Mouse (Mus musculus): ENCODE results near the gene Ifit3b.
"Not testable (repeated sequence)": the region's sequence is repeated elsewhere in the genome, so short reads cannot be mapped to it uniquely, and the experiment has no call there.

Ifit3b gene

GRCm38 (mm10) chr19:34605472-34605871 is 2.3 kb upstream of the Ifit3b start:
- in situ Hi-C loops (cut with MboI, MseI), result no loop called here

DNA sequence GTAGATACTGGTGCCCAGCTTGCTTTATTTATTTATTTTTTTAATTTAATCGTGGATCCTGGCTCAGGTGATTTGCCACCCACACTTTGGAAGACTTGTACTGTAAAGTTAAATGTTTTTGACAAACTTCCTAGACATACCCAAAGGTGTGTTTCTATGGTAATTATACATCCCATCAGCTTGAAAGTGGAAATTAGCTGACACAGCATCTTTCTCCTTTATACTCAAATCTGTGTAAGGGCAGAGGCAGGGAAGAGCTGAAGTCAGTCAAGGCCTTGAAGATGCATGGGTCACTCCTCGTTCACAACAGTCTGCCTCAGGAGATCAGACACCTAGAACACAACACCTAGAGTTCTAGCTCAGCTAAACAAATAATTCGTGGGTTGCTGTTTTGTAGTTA is 2.3 kb downstream of the Ifit3b start:
- in situ Hi-C loops (cut with MboI, MseI), result not testable (repeated sequence)

GRCm38 (mm10) chr19:34612243-34613001 is 4.7 kb downstream of the Ifit3b start:
- in situ Hi-C loops (cut with MboI, MseI), result not testable (repeated sequence)

DNA sequence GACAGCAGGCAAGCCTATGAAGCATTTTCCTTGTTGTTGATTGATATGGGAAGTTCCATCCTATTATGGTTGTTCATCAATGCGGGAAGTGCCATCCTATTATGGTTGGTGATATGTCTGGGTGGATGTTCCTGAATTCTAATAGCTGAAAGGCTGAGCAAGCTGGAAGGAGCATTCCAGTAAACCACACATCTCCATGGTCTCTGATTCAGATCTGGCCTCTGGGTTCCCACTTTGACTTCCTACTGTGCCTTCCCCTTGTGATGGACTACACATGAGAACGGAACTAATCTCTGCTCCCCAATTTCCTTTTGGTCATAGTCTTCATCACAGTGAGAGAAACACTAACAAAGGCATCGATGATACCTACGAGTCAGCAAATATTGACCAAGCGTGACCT is 13.1 kb downstream of the Ifit3b start:
- in situ Hi-C loops (cut with MboI, MseI), result loop anchor here in 1 of 2 experiments (5.0 kb wide), 1 partner anchor 79 kb away; no protein-coding TSS in a partner anchor

DNA sequence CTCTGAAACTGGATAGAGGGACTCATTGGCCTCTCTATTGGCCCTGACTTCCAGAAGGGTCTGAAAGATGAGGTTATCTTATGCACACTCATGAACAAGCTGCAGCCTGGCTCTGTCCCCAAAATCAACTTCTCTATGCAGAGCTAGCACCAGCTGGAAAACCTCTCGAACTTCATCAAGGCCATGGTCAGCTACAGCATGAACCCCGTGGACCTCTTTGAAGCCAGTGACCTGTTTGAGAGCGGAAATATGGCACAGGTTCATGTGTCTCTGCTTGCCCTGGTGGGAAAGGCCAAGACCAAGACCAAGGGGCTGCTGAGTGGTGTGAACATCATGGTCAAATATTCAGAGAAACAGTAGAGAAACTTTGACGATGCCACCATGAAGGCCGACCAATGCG is 16.0 kb downstream of the Ifit3b start:
- in situ Hi-C loops (cut with MboI, MseI), result loop anchor here in 1 of 2 experiments (5.0 kb wide), 1 partner anchor 81 kb away; no protein-coding TSS in a partner anchor

DNA sequence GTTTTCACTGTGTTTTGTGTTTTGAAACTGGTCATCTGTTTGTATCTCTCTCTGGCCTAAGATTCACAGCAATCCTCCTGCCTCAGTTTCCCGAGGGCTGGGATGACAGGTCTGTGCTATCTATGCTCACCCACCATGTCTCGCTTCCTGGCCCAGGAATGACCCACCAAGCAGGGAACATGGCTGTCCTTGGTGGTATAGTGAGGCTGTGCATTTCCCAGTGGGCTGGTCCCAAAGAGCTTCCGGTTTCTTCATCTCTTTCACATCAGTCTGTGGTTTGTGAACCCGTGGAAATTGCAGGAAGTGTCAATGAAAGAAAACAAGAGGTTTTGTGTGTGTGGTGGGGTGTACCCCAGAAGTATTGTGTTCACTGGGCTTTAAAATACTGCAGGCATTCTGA is 16.9 kb downstream of the Ifit3b start:
- in situ Hi-C loops (cut with MboI, MseI), result loop anchor here (5.0 to 25.0 kb wide), 2 partner anchors 82 to 287 kb away; no protein-coding TSS in a partner anchor

- in situ Hi-C loops (cut with MboI, MseI), result loop anchor here in 1 of 2 experiments (25.0 kb wide), 1 partner anchor 290 kb away; no protein-coding TSS in a partner anchor
These were observed 19.7 kb downstream of the Ifit3b start for GRCm38 (mm10) chr19:34627496-34627895.

- in situ Hi-C loops (cut with MboI, MseI), result loop anchor here in 1 of 2 experiments (25.0 kb wide), 1 partner anchor 294 kb away; no protein-coding TSS in a partner anchor
These were observed 23.7 kb downstream of the Ifit3b start for GRCm38 (mm10) chr19:34631487-34631886.

- in situ Hi-C loops (cut with MboI, MseI), result loop anchor here in 1 of 2 experiments (25.0 kb wide), 1 partner anchor 296 kb away; no protein-coding TSS in a partner anchor
These were observed 25.7 kb downstream of the Ifit3b start for GRCm38 (mm10) chr19:34633484-34633883.

- in situ Hi-C loops (cut with MboI, MseI), result loop anchor here in 1 of 2 experiments (25.0 kb wide), 1 partner anchor 300 kb away; no protein-coding TSS in a partner anchor
These were observed 29.3 kb downstream of the Ifit3b start for GRCm38 (mm10) chr19:34636933-34637557.

- in situ Hi-C loops (cut with MboI, MseI), result loop anchor here in 1 of 2 experiments (5.0 to 25.0 kb wide), 2 partner anchors 93 to 303 kb away; no protein-coding TSS in a partner anchor
These were observed 32.9 kb downstream of the Ifit3b start, which contains the start of the genes Ifit1bl2 and Ifit1 for GRCm38 (mm10) chr19:34640623-34641022. Gene Ifit1bl2 (minus strand): TSS chr19:34640743. Gene Ifit1 (plus strand): TSS chr19:34640871.

DNA sequence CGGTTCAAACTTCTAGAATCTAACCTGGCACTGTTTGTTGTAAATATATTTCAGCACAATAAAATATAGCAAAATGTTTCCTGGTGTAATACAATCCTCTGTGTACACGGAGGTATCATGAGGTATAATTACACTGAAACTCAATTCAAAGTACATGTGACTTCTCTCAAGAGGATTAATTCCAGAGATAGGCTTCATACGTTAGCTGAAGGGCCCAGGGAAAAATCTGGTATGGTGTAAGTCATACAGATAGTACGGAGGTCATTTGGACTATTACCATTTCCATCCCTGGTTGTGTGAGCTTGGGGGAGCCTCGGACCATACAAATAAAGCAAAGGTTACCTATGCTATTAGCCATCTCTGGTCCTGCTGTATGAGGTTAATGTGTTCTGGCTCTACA is 34.8 kb downstream of the Ifit3b start:
- in situ Hi-C loops (cut with MboI, MseI), result loop anchor here in 1 of 2 experiments (5.0 to 25.0 kb wide), 2 partner anchors 95 to 305 kb away; no protein-coding TSS in a partner anchor

DNA sequence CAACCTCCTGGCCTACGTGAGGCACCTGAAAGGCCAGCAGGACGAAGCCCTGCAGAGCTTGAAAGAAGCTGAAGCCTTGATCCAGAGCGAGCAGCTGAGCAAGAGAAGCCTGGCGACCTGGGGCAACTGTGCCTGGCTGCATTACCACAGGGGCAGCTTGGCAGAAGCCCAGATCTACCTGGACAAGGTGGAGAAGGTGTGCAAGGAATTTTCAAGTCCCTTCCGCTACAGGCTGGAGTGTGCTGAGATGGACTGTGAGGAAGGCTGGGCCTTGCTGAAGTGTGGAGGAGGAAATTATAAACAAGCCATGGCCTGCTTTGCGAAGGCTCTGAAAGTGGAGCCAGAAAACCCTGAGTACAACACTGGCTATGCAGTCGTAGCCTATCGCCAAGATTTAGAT is 39.9 kb downstream of the Ifit3b start:
- in situ Hi-C loops (cut with MboI, MseI), result loop anchor here in 1 of 2 experiments (25.0 kb wide), 1 partner anchor 310 kb away; no protein-coding TSS in a partner anchor

DNA sequence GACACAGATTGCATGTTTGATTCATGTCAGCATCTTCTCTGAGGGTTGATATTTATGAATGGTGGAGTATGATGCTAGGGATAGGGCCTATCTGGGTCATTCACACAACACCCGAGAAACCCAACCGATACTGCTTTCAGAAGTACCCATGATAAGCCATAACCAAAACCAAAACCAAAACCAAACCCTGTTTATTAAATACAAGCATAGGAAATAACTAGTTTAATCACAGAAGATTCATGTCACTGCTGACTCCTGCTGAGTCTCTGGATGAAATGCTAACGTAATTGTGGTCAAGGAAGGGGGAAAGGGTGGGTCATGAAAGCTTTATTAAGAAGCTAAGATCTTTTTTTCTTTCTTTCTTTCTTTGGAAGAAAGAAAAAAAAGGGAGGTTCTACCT is 42.5 kb downstream of the Ifit3b start:
- in situ Hi-C loops (cut with MboI, MseI), result loop anchor here (5.0 to 10.0 kb wide), 2 partner anchors 105 to 148 kb away; no protein-coding TSS in a partner anchor

- in situ Hi-C loops (cut with MboI, MseI), result loop anchor here (5.0 to 10.0 kb wide), 2 partner anchors 106 to 149 kb away; no protein-coding TSS in a partner anchor
These were observed 43.2 kb downstream of the Ifit3b start for GRCm38 (mm10) chr19:34650997-34651396.

DNA sequence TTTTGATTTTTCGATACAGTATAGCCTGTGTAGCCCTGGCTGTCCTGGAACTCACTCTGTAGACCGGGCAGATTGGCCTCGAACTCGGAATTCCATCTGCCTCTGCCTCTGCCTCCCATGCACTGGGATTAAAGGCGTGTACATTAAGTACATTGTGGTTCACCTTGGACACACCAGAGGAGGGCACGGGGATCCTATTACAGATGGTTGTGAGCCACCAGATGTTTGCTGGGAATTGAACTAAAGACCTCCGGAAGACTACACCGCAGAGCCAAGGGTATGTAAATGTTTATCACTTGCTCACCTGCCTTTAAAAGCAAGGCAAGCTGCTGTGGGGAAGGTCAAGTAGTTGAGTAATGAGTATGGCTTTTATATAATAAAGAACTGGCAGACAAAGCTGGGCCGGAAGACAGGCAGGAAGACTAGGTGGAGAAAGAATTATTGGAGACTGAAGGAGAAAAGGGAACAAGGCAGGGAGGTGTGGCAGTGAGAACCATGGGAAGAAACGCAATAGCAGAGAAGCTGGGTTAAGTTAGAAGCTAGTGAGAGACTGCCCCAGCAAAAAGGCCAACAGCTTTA is 47.5 kb downstream of the Ifit3b start:
- in situ Hi-C loops (cut with MboI, MseI), result loop anchor here in 1 of 2 experiments (10.0 kb wide), 1 partner anchor 111 kb away; no protein-coding TSS in a partner anchor

- in situ Hi-C loops (cut with MboI, MseI), result loop anchor here in 1 of 2 experiments (10.0 kb wide), 1 partner anchor 112 kb away; no protein-coding TSS in a partner anchor
These were observed 48.9 kb downstream of the Ifit3b start for GRCm38 (mm10) chr19:34656511-34657298.

GRCm38 (mm10) chr19:34662067-34662507 is 54.3 kb downstream of the Ifit3b start:
- in situ Hi-C loops (cut with MboI, MseI), result loop anchor here in 1 of 2 experiments (10.0 kb wide), 1 partner anchor 327 kb away; no protein-coding TSS in a partner anchor

DNA sequence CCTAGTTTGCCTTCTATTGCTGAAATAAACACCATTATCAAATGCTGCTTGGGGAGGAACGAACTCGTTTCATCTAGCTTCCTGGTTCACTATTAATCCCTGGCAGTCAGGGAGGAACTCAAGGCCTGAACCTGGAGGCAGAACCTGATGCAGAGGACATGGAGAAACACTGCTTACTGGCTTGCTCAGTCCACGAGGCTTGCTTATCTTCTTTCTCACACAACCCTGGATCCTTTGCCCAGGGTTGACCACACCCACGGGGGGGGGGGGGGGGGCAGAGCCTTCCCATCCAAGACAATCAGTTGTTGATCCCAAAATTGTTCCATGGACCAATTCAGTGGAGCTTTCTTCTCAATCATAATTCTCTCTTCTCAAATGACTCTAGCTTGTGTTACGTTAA is 55.0 kb downstream of the Ifit3b start:
- in situ Hi-C loops (cut with MboI, MseI), result loop anchor here in 1 of 2 experiments (10.0 kb wide), 1 partner anchor 328 kb away; no protein-coding TSS in a partner anchor

Measured in T-helper 17 cell (primary cell).